Mouse (Mus musculus) heart, embryonic 16.5 days (tissue): ENCODE data around the gene Samsn1. TPM values are rescaled to one million over a fixed set of nuclear protein-coding genes. Genes with fewer than 3 reads are reported as not detected.

Experiments
- ATAC-seq: fragments of 200-750 bp; cut with Nextera tagmentation; replicated peaks from 2 replicates; pipeline ENCODE4 v1.8.0; 2017; ENCODE audit warnings: moderate number of reproducible peaks; ENCODE audit not compliant: insufficient read depth, low FRiP score; ENCODE audit errors: extremely low read depth
- H3K27ac ChIP-seq: fragments of 300-500 bp; sonication (generic); 2 replicates; pipeline ENCODE4 v1.5.1; 2014; ENCODE audit warnings: mild to moderate bottlenecking, low read length, control low read depth, moderate library complexity
- H3K27me3 ChIP-seq: fragments of 300-500 bp; sonication (generic); 2 replicates; pipeline ENCODE4 v1.6.1; 2014; ENCODE audit warnings: low read length, mixed read lengths; ENCODE audit not compliant: control insufficient read depth, insufficient read depth
- H3K36me3 ChIP-seq: fragments of 300-500 bp; sonication (generic); 2 replicates; pipeline ENCODE4 v1.6.1; 2014; ENCODE audit not compliant: control insufficient read depth, insufficient read depth
- H3K4me1 ChIP-seq: fragments of 300-500 bp; sonication (generic); 2 replicates; pipeline ENCODE4 v1.6.1; 2014; ENCODE audit warnings: low read length, mixed read lengths; ENCODE audit not compliant: control insufficient read depth, insufficient read depth
- H3K4me2 ChIP-seq: fragments of 300-500 bp; sonication (generic); 2 replicates; pipeline ENCODE4 v1.6.1; 2014; ENCODE audit warnings: low read depth, mild to moderate bottlenecking, control low read depth, low read length
- H3K4me3 ChIP-seq: fragments of 300-500 bp; sonication (generic); 2 replicates; pipeline ENCODE4 v1.5.1; 2014; ENCODE audit warnings: mild to moderate bottlenecking, control low read depth, low read length
- H3K9ac ChIP-seq: fragments of 300-500 bp; sonication (generic); 2 replicates; pipeline ENCODE4 v1.6.1; 2014; ENCODE audit warnings: low read length, control low read depth
- H3K9me3 ChIP-seq: fragments of 300-500 bp; sonication (generic); replicated peaks from 2 replicates; pipeline ENCODE4 v1.6.1; 2016; ENCODE audit warnings: low read length; ENCODE audit not compliant: control insufficient read depth
- WGBS: fragments of 180-500 bp; shearing (Covaris S2); extraction: QIAGEN DNeasy Blood & Tissue Kit; methylation state at CpG from one replicate; pipeline ENCODE4 v1.1.7; 2014; 5-methylcytosine and 5-hydroxymethylcytosine counted together
- polyA plus RNA-seq: library from polyadenylated mRNA; unstranded; fragments of >200 nt; fragmentation: Nextera tagmentation; extraction: Ambion mirVana; gene quantifications from 2 replicates; pipeline ENCODE4 v1.2.1, GENCODE M21; 2015

The Samsn1 gene
- polyA plus RNA-seq, 1 experiment from 2014 or later: 3.6 TPM

DNA sequence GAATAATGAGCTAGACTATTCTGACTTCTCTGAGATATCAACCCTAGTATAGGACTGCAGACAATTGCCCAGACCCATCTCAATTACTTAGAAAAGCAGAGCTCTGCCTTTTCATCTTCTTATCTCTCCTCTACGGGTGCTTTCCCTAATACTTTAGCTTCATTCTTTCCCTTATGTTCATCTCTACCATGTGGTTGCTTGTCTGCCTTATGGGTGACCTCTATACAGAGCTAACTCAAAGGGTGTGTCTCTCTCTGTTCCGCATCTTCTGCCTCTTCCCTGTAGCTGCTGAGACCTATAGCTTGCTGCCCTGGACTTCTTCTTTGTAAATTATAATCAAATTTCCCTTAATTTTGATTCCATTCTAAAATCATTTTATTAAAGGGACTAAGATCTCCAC is 147.6 kb downstream of the Samsn1 start:
- no peak for ATAC-seq
- Histone ChIP-seq H3K9ac (no peak overlapping the region), H3K4me2 (no peak overlapping the region), H3K4me1 (0 out of 2 replicates have a peak, but pooled peaks cover 2% of the 10 kb centered on the region), H3K4me3 (no peak overlapping the region), H3K9me3 (no peaks in the 10 kb centered on the region), H3K27ac (no peak overlapping the region), H3K36me3 (no peaks in the 10 kb centered on the region), H3K27me3 (no peaks in the 10 kb centered on the region)
- WGBS: 67% methylated on average over 2 of the region's 2 CpGs

GRCm38 (mm10) chr16:75872241-75872640 is 149.8 kb downstream of the Samsn1 start:
- WGBS: 85% methylated on average over 8 of the region's 8 CpGs
- Histone ChIP-seq H3K9ac (no peak overlapping the region), H3K4me1 (0 out of 2 replicates have a peak, but pooled peaks cover 2% of the 10 kb centered on the region), H3K9me3 (no peaks in the 10 kb centered on the region), H3K36me3 (no peaks in the 10 kb centered on the region), H3K4me2 (no peak overlapping the region), H3K27me3 (no peaks in the 10 kb centered on the region), H3K27ac (no peak overlapping the region), H3K4me3 (no peak overlapping the region)
- ATAC-seq: no peak

- Histone ChIP-seq H3K4me1 (no peaks in the 10 kb centered on the region), H3K27me3 (no peaks in the 10 kb centered on the region), H3K9me3 (no peaks in the 10 kb centered on the region), H3K27ac (no peak overlapping the region), H3K4me2 (no peak overlapping the region), H3K4me3 (no peak overlapping the region), H3K9ac (no peak overlapping the region), H3K36me3 (no peaks in the 10 kb centered on the region)
- WGBS: 63% methylated on average over 6 of the region's 6 CpGs
- ATAC-seq: no peak
Observed at GRCm38 (mm10) chr16:75867400-75867799, 154.7 kb downstream of the Samsn1 start.

- no peak overlapping the region for H3K27ac ChIP-seq
Observed at GRCm38 (mm10) chr16:75865505-75865904, 156.6 kb downstream of the Samsn1 start.

GRCm38 (mm10) chr16:75864673-75865072 is 157.4 kb downstream of the Samsn1 start:
- Histone ChIP-seq H3K4me1 (no peaks in the 10 kb centered on the region), H3K9ac (no peak overlapping the region), H3K27me3 (no peaks in the 10 kb centered on the region), H3K27ac (no peak overlapping the region), H3K9me3 (no peaks in the 10 kb centered on the region), H3K36me3 (no peaks in the 10 kb centered on the region), H3K4me3 (no peak overlapping the region), H3K4me2 (no peak overlapping the region)
- no peak for ATAC-seq
- 58% methylated on average over 2 of the region's 2 CpGs for WGBS

More at GRCm38 (mm10) chr16:75865505-75865904, 156.6 kb downstream of the Samsn1 start:
- Histone ChIP-seq H3K36me3 (no peaks in the 10 kb centered on the region), H3K4me3 (no peak overlapping the region), H3K27me3 (no peaks in the 10 kb centered on the region), H3K9me3 (no peaks in the 10 kb centered on the region), H3K4me2 (no peak overlapping the region), H3K9ac (no peak overlapping the region), H3K4me1 (no peaks in the 10 kb centered on the region)
- ATAC-seq: no peak
- 79% methylated on average over 6 of the region's 6 CpGs for WGBS

DNA sequence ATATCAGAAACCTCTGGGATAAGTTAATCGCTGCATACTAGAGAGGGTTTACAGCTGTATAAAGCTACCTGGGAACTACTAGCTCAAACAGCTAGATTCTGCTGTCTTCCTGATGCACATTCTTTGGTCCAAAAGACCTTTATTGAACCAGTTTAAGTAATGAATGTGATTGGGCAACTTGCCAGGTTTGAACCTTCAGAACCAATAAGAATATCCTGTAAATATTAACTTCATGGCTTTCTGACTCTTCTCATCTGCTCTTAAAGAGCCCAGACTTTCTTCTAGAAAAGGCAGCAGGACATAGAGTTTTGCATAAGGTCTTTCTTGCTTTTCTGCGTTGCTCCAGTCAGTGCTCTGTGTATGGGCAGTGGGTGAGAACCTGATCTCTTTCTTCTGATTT is 165.7 kb downstream of the Samsn1 start:
- Histone ChIP-seq H3K36me3 (no peaks in the 10 kb centered on the region), H3K4me2 (no peak overlapping the region), H3K4me1 (no peaks in the 10 kb centered on the region), H3K9ac (no peak overlapping the region), H3K4me3 (no peak overlapping the region), H3K9me3 (no peaks in the 10 kb centered on the region), H3K27ac (no peak overlapping the region), H3K27me3 (no peaks in the 10 kb centered on the region)
- 95% methylated on average over 2 of the region's 2 CpGs for WGBS
- no peak for ATAC-seq

DNA sequence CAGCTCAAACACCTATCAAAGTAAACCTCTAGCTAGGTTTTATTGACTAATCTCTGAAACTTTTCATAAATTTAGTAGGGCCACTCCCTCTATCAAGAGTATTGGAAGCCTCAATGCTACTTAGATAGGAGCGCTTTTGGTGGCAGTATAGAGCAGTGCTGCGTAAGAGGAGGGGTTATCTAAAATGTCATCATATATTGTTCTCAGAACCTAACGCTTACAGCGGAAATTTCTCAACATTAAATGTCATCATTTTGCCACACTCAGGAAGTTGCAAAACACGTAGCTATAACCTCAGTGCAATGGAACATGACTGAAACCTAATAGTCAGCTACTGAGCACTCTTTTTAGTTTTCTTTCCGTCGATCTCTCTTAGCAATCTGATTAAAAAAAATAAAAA is 166.7 kb downstream of the Samsn1 start:
- Histone ChIP-seq H3K9me3 (no peaks in the 10 kb centered on the region), H3K27ac (no peak overlapping the region), H3K36me3 (no peaks in the 10 kb centered on the region), H3K9ac (no peak overlapping the region), H3K4me2 (no peak overlapping the region), H3K4me1 (no peaks in the 10 kb centered on the region), H3K4me3 (no peak overlapping the region), H3K27me3 (no peaks in the 10 kb centered on the region)
- WGBS: 74% methylated on average over 7 of the region's 7 CpGs
- ATAC-seq: no peak

- H3K27me3 ChIP-seq: no peaks in the 10 kb centered on the region
- H3K36me3 ChIP-seq: no peaks in the 10 kb centered on the region
- no peak for ATAC-seq
- no peaks in the 10 kb centered on the region for H3K9me3 ChIP-seq
- 84% methylated on average over 9 of the region's 9 CpGs for WGBS
- no peak overlapping the region for H3K27ac ChIP-seq
- no peaks in the 10 kb centered on the region for H3K4me1 ChIP-seq
- no peak overlapping the region for H3K9ac ChIP-seq
- no peak overlapping the region for H3K4me3 ChIP-seq
- H3K4me2 ChIP-seq: no peak overlapping the region
Observed at GRCm38 (mm10) chr16:75853556-75854271, 168.4 kb downstream of the Samsn1 start.

GRCm38 (mm10) chr16:75852485-75852884 is 169.6 kb downstream of the Samsn1 start:
- no peak overlapping the region for H3K27ac ChIP-seq
- H3K9me3 ChIP-seq: no peaks in the 10 kb centered on the region
- H3K9ac ChIP-seq: no peak overlapping the region
- H3K36me3 ChIP-seq: no peaks in the 10 kb centered on the region
- no peak overlapping the region for H3K4me2 ChIP-seq
- no peak for ATAC-seq
- 39% methylated on average over 2 of the region's 2 CpGs for WGBS
- H3K4me3 ChIP-seq: no peak overlapping the region
- no peaks in the 10 kb centered on the region for H3K4me1 ChIP-seq
- no peaks in the 10 kb centered on the region for H3K27me3 ChIP-seq
